Mouse (Mus musculus) layer of hippocampus, adult 18-20 months (tissue): ENCODE data around the gene Gstt4. TPM values are rescaled to one million over a fixed set of nuclear protein-coding genes. Genes with fewer than 3 reads are reported as not detected.
A peak's percentile ranks its signal among the peaks of the same experiment; 100 is the strongest.
"Not testable (repeated sequence)": the region's sequence is repeated elsewhere in the genome, so short reads cannot be mapped to it uniquely, and the experiment has no call there.

ENCODE experiments used
- DNase-seq, 2 experiments: peaks; one replicate each; pipeline ENCODE4 v3.0.0; 2022; ENCODE audit warnings: low spot score in 2 of 2
- total RNA-seq, 2 experiments: library from RNA; stranded (reverse); gene quantifications; 2 replicates each; pipeline ENCODE4 v1.2.3; 2021

Gstt4 gene
- total RNA-seq, 2 experiments from 2014 or later: not detected

DNA sequence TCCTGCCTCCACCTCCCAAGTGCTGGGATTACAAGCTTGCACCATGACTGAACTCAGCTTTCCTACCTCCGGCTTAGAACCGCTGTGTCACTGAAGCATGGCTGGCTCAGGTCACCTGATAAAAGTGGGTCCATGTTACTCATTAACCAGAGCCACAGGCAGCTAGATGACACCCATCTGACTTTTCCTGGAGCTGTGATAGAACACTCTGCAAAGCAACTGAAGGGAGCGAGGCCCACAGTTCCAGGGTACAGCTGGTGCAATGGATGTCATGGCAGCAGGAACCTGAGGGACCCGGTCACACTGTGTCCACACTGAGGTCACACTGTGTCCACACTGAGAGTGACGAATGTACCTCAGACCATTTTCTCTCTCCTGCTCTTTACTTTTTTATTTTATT, 32.5 kb downstream of the Gstt4 start:
- no peak for DNase-seq

DNA sequence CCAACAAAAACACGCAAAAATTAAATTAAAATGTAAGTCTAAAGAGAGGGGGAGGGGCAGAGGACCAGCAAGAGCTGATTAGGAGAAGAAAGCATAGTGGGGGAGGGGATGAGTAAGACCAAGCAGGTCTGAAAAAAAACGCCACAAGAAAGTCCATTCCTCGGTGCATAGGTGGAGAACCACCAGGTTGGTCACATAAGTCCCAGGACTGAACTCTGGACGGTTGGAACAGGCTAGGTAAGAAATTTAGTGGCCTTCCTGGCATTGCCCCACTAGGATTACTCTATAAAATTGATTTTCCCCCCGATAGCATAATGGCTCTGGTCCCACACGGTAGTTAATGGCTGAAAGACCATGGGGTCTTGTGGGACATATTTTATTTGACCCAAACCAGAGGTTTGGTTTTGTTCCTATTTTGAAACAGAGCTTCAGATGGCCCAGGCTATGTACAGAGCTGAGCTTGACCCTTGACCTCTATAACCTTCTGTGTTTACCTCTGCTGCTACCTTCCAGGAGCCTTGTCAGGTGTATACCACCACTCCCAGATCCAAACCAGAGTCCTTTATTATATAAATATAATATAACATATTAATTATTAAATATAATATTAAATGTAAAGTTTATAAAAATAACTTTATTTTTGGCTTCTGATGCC, 33.1 kb downstream of the Gstt4 start:
- DNase-seq: no peak

DNA sequence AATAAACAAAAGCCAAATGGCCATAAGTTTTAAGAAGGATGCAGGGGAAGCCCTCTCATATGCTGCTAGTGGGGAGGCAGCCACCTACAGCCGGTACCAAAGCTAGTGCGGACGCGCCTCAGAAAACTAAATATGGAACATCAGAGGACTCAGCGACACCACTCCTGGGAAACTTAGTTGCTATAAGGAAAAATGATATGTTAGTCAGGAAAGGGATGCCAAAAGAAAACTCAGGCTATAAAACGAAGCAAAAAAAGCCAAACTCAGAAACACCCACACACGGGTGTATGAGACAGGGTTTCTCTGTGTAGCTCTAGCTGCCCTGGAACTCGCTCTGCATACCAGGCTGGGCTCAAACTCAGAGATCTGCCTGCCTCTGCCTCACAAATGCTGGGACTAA, 34.1 kb downstream of the Gstt4 start:
- no peak for DNase-seq

DNA sequence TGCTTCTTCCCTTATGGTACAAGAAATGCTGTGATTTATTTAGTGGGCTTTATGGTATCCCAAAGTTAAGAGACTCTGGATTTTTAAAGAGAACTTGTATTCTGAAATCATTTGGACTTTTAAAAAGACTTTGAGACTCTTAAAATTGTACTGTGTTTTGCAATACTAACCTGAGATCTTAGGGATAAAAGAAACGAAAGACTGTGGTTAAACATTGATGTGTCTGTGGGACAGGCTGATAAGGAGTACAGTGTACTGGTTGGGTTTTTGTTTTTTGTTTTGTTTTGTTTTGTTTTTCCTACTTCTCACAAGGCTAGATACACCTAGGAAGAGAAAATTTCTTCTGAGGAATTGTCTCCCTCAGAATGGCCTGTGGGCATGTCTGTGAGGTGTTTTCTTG, 36.9 kb downstream of the Gstt4 start:
- DNase-seq: no peak

DNA sequence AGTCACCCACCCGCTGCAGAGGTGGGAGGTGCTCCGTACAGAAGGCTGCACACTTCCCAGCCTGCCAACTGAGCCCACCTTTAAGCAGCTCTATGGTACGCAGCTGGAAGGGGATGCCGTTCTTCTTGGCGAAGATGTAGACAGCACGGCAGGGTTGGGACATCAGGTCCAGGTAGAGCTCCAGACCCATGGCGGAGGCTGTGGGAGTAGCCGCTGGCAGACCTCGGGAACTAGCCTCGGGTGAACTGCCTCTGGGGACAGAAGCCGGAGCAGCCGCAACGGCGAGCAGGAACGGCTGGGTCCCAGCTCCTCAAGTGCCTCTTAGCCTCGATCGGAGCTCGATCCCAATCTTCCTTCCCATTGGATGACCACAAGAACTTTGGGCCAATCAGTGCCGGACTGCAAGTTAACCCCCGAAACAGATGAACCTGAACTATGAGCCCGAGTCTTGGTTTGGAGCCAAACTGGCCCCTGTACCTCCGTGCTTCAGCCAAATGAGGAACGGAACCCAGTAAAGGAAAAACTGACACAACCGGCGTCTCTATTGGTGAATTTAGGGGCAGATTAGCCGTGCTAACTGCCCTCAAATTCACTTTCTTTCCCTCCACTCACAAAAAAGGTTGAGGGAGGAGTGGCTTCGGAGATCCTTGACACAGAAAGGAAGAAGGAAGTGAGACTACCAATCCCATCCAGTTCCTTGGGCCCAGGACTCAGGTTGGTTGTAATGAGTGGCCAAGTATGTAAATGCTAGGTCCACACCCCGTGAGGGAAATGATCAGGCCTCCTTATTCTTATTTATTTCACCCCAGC, 41.4 kb downstream of the Gstt4 start, which contains the start of the genes Gm20441 and Gstt3:
Gene Gm20441 (minus strand): TSS at position 186 of the 810 bp plus-strand sequence.
Gene Gstt3 (minus strand): TSS at position 646 of the 810 bp plus-strand sequence.
- DNase-seq: no peak

DNA sequence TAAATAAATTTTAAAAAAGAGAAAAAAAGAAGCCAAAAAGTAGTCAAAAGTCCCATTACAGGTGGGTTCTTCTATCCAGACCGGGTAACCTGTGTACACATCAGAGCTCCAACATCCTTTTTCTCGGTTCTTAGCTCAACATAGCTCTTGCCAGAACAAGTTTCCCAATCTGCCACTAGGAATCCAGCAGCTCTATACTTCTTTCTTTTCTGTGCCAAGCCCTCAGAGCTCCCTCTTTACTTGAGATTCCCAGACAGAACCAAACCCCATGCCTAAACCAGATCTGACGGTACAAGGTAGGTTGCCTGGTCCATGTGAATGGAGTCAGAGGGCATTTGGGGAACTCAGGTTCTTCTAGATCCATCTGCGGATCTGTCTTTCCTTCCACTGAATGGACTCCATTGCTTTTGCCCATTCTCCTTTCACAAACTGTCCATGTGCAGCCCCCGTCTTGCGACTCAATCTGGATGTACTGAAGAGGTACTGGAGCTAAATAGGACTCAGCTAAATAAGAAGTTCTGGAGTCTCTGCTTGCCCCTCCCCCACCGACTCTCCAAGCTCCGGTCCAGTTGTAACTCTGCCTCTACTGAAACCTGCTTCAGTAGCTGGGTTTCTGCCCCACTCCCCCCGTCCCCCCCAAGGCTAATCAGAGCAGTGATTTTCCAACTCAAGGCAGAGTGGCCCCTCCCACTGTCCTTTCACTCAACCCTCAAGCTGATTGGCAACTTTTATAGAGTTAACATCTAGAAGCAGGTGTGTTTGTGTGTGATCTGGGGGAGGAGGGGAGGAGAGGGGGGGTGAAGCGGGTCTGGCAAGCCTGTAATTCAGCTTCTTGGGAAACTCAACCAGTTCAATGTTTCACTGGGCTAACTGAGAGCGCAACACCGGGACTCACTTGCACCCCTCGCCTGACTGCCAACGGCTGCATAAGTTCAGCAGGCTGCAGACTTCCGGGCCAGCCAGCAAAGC, 42.9 kb downstream of the Gstt4 start:
- no peak for DNase-seq

DNA sequence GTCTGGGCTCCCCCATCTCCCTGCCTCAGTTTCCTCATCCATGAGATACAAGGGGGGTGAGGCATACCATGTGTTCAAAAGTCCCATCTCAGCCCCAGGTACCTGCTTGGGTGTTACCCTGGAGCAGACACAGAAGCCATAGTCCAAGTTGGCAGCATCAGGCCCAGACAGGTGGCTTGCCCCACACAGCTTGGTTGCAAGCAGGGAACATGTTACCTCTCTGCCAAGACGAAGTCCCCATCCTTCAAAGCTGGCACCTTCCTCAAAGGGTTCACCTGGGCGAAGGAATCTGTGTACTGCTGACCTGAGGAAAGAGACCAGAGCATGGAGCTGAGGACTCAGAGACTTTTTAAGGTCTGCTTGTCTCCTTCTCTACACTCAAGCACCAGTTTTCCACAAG, 44.5 kb downstream of the Gstt4 start:
- no peak for DNase-seq

DNA sequence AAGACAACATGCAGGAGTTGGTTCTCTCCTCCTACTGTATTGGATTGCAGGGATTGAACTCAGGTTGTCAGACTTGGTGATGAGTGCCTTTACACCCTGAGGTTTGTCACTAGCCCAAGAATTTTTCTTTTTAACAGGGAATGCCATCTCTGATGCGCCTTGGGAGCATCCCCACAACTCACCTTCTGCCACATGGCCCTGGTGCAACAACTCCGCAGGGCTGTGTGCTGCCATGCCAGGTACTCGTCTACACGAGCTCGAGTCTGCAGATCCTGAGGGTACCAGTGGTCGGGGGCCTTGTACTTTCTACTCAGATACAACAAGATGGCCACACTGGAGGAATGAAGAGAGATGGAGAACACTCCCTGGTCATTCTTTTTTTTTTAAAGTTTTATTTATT, 45.8 kb downstream of the Gstt4 start:
- no peak for DNase-seq

DNA sequence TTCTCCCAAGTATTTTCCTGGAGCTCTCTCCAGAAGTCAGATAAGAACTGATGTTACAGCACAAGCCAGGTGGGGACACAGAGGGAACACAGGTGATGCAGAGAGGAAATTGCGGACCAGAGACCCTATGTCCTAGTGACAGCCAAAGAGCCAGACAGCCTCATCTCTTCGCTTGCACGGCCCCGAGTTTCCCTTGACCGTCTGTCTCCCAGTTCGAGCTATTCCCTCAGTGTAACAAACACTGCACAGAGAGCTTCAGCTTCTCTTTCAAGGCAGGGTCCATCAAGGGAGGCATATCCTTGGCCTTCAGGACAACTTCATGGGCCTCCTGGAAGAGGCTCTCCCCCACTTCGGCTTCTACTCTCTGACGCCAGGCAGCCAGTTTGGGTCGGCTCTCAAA, 47.8 kb downstream of the Gstt4 start:
- DNase-seq: no peak

DNA sequence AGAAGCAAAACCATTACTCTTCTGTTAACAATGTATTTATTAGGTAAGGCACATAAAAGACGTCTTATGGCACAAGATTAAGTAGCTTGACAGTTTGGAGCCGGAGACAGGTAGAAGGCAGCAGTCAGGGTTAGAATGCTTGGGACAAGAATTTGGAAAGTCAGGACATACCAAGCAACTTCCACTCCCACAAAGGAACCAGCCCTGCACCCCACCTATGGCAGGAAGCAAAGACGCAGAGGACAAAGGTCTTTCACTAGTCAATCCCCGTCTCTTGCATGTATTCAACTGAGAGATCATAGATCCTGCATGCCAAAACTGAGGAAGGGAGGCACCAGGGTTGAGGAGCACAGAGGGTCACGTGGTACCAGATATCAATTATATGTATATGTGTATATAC, 48.2 kb downstream of the Gstt4 start:
- no peak for DNase-seq

DNA sequence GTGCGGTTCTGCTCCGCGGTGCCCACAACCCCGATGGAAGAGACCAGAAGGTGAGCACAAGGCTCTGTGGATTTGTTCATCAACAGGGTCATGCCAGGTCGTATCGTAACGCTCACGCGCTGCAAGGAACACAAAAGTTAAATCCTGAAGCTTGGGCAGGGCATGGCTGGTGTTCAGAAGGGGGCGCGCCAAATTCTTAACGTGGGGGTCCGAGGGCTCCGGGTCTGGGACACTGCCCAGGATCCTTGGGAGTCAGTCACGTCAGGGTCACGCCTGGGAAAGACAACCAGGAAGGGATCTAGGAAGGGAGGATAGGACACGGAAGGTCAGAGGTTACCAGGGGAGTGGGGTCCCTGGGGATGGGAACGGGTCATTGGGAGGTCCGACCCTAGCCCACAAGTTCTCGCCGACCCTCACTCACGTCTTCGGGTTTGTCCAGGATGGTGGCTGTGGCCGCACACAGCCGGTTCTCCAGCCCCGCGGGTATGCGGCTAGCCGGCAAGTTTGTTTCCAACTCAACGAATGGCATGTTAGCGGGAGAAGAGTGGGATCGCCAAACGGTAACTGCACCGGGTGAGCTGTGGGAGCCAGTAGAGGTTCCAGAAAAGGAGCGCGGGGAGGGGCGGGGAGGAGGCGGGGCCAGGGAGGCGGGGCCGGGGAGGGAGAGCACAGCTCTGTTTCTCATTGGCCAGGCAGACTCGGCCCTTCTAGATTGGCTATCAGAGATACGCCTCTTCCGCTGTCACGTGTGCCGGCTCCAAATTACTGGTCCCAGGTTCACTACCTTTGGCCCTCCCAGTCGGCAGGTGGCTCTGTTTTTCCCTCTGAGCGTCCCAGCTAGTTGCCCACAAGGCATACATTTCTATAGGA, 49.3 kb downstream of the Gstt4 start, which contains the start of gene Ddt:
Gene Ddt (minus strand): TSS at position 620 of the 870 bp plus-strand sequence.
- peak; percentile 78 to 92 for DNase-seq

DNA sequence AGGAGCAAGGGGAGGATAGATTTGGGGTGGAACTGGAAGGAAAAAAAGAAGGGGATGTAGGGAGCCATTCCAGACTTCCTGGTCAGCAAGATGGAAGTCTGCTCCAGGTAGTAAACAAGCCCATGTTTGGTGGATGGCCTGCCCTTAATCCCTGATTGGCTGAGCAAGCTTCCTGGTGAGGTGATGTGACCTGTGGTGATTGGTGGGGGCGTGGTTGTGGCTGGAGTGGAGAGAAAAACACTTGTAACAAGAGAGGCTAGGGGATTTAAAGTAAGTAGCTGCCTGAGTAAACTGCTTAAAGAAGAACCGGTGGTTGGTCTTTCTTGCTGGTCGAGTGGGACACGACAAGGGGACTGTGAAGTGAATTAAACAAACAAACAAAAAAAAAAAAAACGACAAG, 54.6 kb downstream of the Gstt4 start:
- not testable (repeated sequence) for DNase-seq

DNA sequence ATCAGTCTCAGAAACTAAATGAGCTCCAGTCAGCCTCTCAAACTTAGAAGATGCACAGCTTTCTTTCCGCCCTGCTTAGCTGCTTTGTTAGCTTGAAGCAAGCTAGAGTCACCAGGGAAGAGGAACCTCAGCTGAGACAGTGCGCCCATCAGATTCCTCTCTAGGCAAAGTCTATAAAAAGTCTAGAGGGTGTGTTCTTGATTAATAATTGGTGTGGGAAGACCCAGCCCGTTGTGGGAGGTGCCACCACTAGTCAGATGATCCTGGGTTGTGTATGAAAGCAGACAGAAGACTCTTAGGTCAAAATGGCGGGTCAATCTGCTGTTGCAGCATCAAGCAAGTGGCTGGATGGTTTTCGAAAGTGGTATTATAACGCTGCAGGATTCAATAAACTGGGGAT, 55.5 kb downstream of the Gstt4 start:
- DNase-seq: no peak

Other genes starting within 250 kb of the Gstt4 start
- 1 to 10 TPM; 1.6 to 2.1 TPM for gene Ggt5, start 233.2 kb downstream of the Gstt4 start, total RNA-seq
- 1 to 10 TPM; 1.9 to 2.4 TPM for gene Susd2, start 178.5 kb downstream of the Gstt4 start, total RNA-seq
- 10 to 100 TPM; 56.4 to 66.3 TPM for gene Cabin1, start 58.2 kb downstream of the Gstt4 start, total RNA-seq
- 10 to 100 TPM; 50.6 to 58.3 TPM for gene Ddt, start 49.1 kb downstream of the Gstt4 start, total RNA-seq
- not detected for gene Gm20441, start 41.6 kb downstream of the Gstt4 start, total RNA-seq
- gene Gstt3, start 41.1 kb downstream of the Gstt4 start, total RNA-seq: 1 to 10 TPM; 3.7 to 5.6 TPM
- 10 to 100 TPM; 10.2 to 10.3 TPM for gene Gstt1, start 24.0 kb downstream of the Gstt4 start, total RNA-seq
- gene Gstt2, start 14.9 kb upstream of the Gstt4 start, total RNA-seq: 1 to 10 TPM; 3.5 to 3.6 TPM
- gene Mif, start 37.7 kb upstream of the Gstt4 start, total RNA-seq: 100 to 1,000 TPM; 477 to 485 TPM
- 1 to 10 TPM; 4.8 to 5.4 TPM for gene Derl3, start 70.9 kb upstream of the Gstt4 start, total RNA-seq
- 10 to 100 TPM; 80.3 to 85.0 TPM for gene Smarcb1, start 99.1 kb upstream of the Gstt4 start, total RNA-seq
- gene Chchd10, start 110.6 kb upstream of the Gstt4 start, total RNA-seq: 100 to 1,000 TPM; 376 to 396 TPM
- 1 to 10 TPM; 1.8 to 2.1 TPM for gene Mmp11, start 114.0 kb upstream of the Gstt4 start, total RNA-seq
- gene Gm867, start 118.1 kb upstream of the Gstt4 start, total RNA-seq: under 1 TPM; 0.28 to 0.89 TPM
- gene Vpreb3, start 120.5 kb upstream of the Gstt4 start, total RNA-seq: not detected
- gene Gm5134, start 132.0 kb upstream of the Gstt4 start, total RNA-seq: under 1 TPM in 1 of 2 experiments, not detected in 1; 0.25 TPM
- gene Zfp280b, start 210.1 kb upstream of the Gstt4 start, total RNA-seq: 10 to 100 TPM; 17.0 to 18.9 TPM